Mouse (Mus musculus) bone marrow, adult 2 months (tissue): ENCODE results near the gene Dmxl2.

ENCODE experiments used
- CTCF ChIP-seq: fragments of 200-500 bp; IDR thresholded peaks from 2 replicates; pipeline ENCODE4 v1.5.1; 2011; ENCODE audit warnings: low read length, control low read depth; ENCODE audit not compliant: control insufficient read depth, insufficient read depth
- POLR2A ChIP-seq: fragments of 200-500 bp; IDR thresholded peaks from 2 replicates; pipeline ENCODE4 v1.6.1; 2011; ENCODE audit warnings: low read depth, mild to moderate bottlenecking, control low read depth, low read length, borderline replicate concordance; ENCODE audit not compliant: control insufficient read depth

DNA sequence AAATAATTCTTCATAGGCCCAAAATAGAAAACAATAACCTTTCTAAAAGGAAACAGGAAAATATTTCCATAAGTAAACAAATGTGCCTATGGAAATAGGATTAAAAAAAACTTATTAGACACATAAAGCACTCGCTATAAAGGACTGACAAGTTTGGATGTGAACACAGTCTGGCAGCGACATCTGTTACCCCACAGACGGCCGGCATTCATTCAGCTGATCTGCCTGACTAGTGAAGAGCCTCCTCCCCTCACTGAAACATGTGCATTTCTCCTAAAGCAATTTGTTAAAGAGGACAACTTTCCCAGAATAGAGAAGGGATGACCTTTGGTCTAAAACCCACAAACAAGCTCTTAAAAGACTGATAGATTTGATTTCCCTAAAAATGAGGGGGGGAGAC is 35.6 kb upstream of the Dmxl2 start:
- no peak for TF ChIP-seq CTCF
- TF ChIP-seq POLR2A: no peak
